Mouse (Mus musculus) stomach, postnatal 0 days (tissue): ENCODE data around the gene Cdyl. TPM values are rescaled to one million over a fixed set of nuclear protein-coding genes. Genes with fewer than 3 reads are reported as not detected.

Experiments used
- ATAC-seq: fragments of 200-750 bp; cut with Nextera tagmentation; 2 replicates; pipeline ENCODE4 v1.8.0; 2017; ENCODE audit not compliant: low FRiP score, low TSS enrichment
- DNase-seq: peaks from one replicate; pipeline ENCODE4 v3.0.0-alpha.2; 2016; ENCODE audit warnings: low spot score
- H3K27ac ChIP-seq: fragments of 300-500 bp; sonication (generic); replicated peaks from 2 replicates; pipeline ENCODE4 v1.5.1; 2014; ENCODE audit warnings: mild to moderate bottlenecking, control low read depth
- H3K27me3 ChIP-seq: fragments of 300-500 bp; sonication (generic); 2 replicates; pipeline ENCODE4 v1.6.1; 2014; ENCODE audit warnings: low read length; ENCODE audit not compliant: control insufficient read depth, insufficient read depth
- H3K36me3 ChIP-seq: fragments of 300-500 bp; sonication (generic); 2 replicates; pipeline ENCODE4 v1.6.1; 2014; ENCODE audit warnings: low read length, mixed read lengths; ENCODE audit not compliant: control insufficient read depth, insufficient read depth
- H3K4me1 ChIP-seq: fragments of 300-500 bp; sonication (generic); replicated peaks from 2 replicates; pipeline ENCODE4 v1.6.1; 2014; ENCODE audit warnings: antibody characterized with exemption; ENCODE audit not compliant: control insufficient read depth, insufficient read depth
- H3K4me2 ChIP-seq: fragments of 300-500 bp; sonication (generic); replicated peaks from 2 replicates; pipeline ENCODE4 v1.6.1; 2014; ENCODE audit warnings: low read depth, mild to moderate bottlenecking, control low read depth, moderate library complexity
- H3K4me3 ChIP-seq: fragments of 300-500 bp; sonication (generic); 2 replicates; pipeline ENCODE4 v1.5.1; 2014; ENCODE audit warnings: low read depth, low read length, control low read depth
- H3K9ac ChIP-seq: fragments of 300-500 bp; sonication (generic); 2 replicates; pipeline ENCODE4 v1.6.1; 2014; ENCODE audit warnings: mild to moderate bottlenecking, low read length, control low read depth, mixed read lengths
- H3K9me3 ChIP-seq: fragments of 300-500 bp; sonication (generic); 2 replicates; pipeline ENCODE4 v1.6.1; 2016; ENCODE audit warnings: low read length; ENCODE audit not compliant: control insufficient read depth
- CTCF ChIP-seq: IDR thresholded peaks from 2 replicates; pipeline ENCODE4 v1.5.1; 2016; ENCODE audit warnings: antibody characterized with exemption, low read depth, mild to moderate bottlenecking, moderate library complexity
- EP300 ChIP-seq: optimal IDR thresholded peaks from 2 replicates; pipeline ENCODE3; 2016; ENCODE audit warnings: antibody characterized with exemption
- WGBS: fragments of 180-500 bp; shearing (Covaris S2); extraction: QIAGEN DNeasy Blood & Tissue Kit; methylation state at CpG from one replicate; pipeline ENCODE4 v1.1.7; 2014; 5-methylcytosine and 5-hydroxymethylcytosine counted together
- polyA plus RNA-seq: library from polyadenylated mRNA; unstranded; fragments of >200 nt; fragmentation: Nextera tagmentation; extraction: Ambion mirVana; gene quantifications from 2 replicates; pipeline ENCODE4 v1.2.1, GENCODE M21; 2015

The Cdyl gene
- polyA plus RNA-seq, 1 experiment from 2014 or later, result 6.9 TPM

DNA sequence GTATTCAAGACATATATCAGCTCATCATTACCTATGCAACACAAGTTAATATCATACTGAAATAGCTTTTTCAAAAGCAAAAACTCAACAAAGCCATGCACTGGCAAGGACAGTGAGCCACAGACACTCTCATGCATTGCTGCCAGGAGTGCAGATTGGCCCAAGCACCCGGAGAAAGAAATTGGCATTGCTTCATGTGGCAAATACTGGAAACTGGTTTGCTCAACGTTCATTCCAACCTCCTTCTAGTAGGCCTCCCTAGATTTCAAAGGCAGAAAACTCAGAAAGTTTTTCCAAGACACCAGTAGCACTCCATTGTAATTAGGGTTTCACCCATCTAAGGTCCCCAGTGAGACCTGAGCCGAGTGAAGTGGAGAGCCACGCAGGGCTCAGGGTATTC, 6.8 kb upstream of the Cdyl start:
- H3K36me3 ChIP-seq, result no peaks in the 10 kb centered on the region
- H3K4me3 ChIP-seq, result no peak overlapping the region
- TF ChIP-seq EP300 (no peak), CTCF (no peak)
- H3K4me1 ChIP-seq, result no peaks in the 10 kb centered on the region
- DNase-seq (no peak), ATAC-seq (no peak)
- no peaks in the 10 kb centered on the region for H3K9me3 ChIP-seq
- H3K27ac ChIP-seq, result no peak overlapping the region
- no peak overlapping the region for H3K9ac ChIP-seq
- 83% methylated on average over 4 of the region's 4 CpGs for WGBS
- H3K27me3 ChIP-seq, result no peaks in the 10 kb centered on the region
- H3K4me2 ChIP-seq, result no peak overlapping the region

DNA sequence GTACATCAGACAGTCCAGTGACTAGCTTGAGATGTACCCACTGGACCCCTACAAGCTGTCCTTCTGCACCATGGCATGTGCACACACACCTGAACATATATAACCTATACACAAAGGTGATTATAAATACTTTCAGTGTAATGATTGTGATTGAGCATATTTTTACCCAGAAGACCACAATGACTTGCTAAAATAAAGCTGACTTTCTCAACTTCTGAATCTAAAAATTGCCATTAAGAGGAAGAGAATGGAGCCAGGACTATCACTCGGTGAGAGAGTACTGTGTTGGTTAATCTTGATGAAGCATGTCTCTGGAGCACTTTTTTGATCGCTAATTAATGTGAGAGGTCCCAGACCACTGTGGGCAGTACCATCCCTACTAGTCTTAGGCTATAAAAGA, 2.8 kb upstream of the Cdyl start:
- H3K27ac ChIP-seq, result no peak overlapping the region
- no peaks in the 10 kb centered on the region for H3K36me3 ChIP-seq
- no peak for DNase-seq
- H3K4me3 ChIP-seq, result no peak overlapping the region
- 92% methylated on average over 2 of the region's 2 CpGs for WGBS
- H3K4me1 ChIP-seq, result no peaks in the 10 kb centered on the region
- no peaks in the 10 kb centered on the region for H3K27me3 ChIP-seq
- TF ChIP-seq CTCF (no peak), EP300 (no peak)
- no peak for ATAC-seq
- H3K4me2 ChIP-seq, result no peak overlapping the region
- H3K9ac ChIP-seq, result no peak overlapping the region
- H3K9me3 ChIP-seq, result no peaks in the 10 kb centered on the region

DNA sequence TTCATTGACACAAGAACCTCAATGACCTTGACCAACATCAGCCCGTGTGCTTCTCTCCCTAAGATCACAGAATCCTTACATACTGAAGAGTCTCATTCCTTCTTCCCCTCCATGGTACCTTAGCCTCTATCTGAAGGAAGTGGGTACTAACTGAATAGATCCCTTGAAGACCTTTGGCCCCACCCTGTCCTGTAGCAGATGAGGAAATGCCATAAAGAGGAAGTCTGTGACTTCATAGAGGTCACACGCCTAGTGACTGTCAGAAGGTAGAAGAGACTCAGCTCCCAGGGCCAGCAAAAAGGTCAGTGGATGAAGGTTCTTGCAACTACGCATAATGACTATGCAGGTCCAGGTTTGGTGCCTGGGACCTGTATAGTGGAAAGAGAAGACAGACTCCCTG, 5.8 kb downstream of the Cdyl start:
- TF ChIP-seq CTCF (no peak), EP300 (no peak)
- Histone ChIP-seq H3K36me3 (no peaks in the 10 kb centered on the region), H3K4me1 (no peaks in the 10 kb centered on the region), H3K4me2 (no peak overlapping the region), H3K4me3 (no peak overlapping the region), H3K9me3 (no peaks in the 10 kb centered on the region), H3K27me3 (no peaks in the 10 kb centered on the region), H3K27ac (no peak overlapping the region), H3K9ac (no peak overlapping the region)
- 91% methylated on average over 3 of the region's 3 CpGs for WGBS
- peak; percentile 66; the same call in 1 of the 2 replicates for ATAC-seq
- DNase-seq, result no peak

DNA sequence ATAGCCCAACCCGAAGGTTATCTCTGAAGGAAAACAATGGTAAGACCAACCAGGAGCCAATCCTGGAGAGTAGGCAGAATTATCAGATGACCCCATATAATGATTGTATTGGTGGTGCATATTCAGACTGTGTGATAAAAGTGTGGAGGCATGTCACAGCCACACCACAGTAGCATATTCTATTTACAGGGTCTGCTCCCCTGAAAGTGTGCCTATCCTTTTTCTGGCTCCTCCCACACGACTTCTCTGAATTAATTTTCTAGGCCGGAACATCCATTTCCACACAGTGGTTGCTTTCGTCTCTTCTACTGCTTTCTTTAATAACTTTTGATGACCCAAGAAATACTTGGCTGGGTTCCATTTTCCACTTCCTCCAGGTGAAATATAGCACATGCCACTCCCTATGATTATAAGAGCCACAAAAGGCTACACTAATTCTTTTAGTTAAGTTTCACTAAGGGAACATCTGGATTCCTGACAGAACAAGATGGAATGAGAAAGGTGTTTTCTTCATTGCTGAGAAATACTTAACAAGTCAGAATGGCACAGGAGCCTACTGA, 10.4 kb downstream of the Cdyl start:
- Histone ChIP-seq H3K4me1 (no peaks in the 10 kb centered on the region), H3K9ac (no peak overlapping the region), H3K4me2 (no peak overlapping the region), H3K27ac (no peak overlapping the region), H3K36me3 (no peaks in the 10 kb centered on the region), H3K4me3 (no peak overlapping the region), H3K9me3 (no peaks in the 10 kb centered on the region), H3K27me3 (no peaks in the 10 kb centered on the region)
- ATAC-seq (peak; percentile 45; the same call in 1 of the 2 replicates), DNase-seq (no peak)
- 52% methylated on average over 4 of the region's 4 CpGs for WGBS
- TF ChIP-seq EP300, result no peak
- no peak for TF ChIP-seq CTCF

DNA sequence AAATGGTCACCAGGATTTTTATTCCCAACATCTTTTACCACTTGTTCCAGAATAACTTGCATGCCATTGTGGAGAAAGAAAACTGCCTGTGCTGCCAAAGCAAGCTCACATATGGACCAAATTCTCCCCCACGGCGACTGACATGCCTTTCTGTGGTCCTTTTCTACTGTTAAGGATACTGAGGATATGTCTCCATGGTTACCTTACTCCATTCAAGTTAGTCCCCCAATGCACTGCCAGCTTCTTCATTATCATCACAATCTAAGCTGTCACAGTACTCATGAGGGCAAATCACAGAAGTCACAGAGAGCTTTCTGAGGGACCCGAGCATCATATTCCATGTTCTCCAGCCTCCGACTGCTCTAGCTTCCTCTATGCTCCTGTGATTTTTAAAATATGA, 11.2 kb downstream of the Cdyl start:
- Histone ChIP-seq H3K27ac (no peak overlapping the region), H3K9me3 (no peaks in the 10 kb centered on the region), H3K4me1 (no peaks in the 10 kb centered on the region), H3K36me3 (no peaks in the 10 kb centered on the region), H3K4me3 (no peak overlapping the region), H3K27me3 (no peaks in the 10 kb centered on the region), H3K9ac (no peak overlapping the region), H3K4me2 (no peak overlapping the region)
- TF ChIP-seq CTCF, result no peak
- no peak for TF ChIP-seq EP300
- DNase-seq (no peak), ATAC-seq (no peak)
- WGBS, result 89% methylated on average over 4 of the region's 4 CpGs

DNA sequence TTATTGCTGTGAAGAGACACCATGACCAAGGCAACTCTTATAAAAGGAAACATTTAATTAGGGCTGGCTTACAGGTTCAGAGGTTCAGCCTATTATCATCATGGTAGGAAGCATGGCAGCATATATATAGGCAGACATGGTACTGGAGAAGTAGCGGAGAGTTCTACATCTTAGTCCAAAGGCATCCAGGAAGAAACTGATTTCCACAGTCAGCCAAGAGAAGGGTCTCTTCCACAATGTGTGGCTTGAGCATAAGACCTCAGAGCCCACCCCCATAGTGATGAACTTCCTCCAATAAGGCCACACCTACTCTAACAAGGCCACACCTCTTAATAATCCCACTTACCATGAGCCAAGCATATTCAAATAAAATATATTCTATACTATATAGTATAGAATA, 17.3 kb downstream of the Cdyl start:
- Histone ChIP-seq H3K4me1 (no peaks in the 10 kb centered on the region), H3K27ac (no peak overlapping the region), H3K4me3 (no peak overlapping the region), H3K9me3 (no peaks in the 10 kb centered on the region), H3K9ac (no peak overlapping the region), H3K27me3 (no peaks in the 10 kb centered on the region), H3K4me2 (no peak overlapping the region), H3K36me3 (no peaks in the 10 kb centered on the region)
- 85% methylated on average over 1 of the region's 1 CpGs for WGBS
- DNase-seq, result no peak
- no peak for ATAC-seq
- TF ChIP-seq CTCF (no peak), EP300 (no peak)
